Mouse (Mus musculus) stomach, embryonic 16.5 days (tissue): ENCODE measurements around the gene Uba7. TPM values are rescaled to one million over a fixed set of nuclear protein-coding genes. Genes with fewer than 3 reads are reported as not detected.
"Not testable (repeated sequence)": the region's sequence is repeated elsewhere in the genome, so short reads cannot be mapped to it uniquely, and the experiment has no call there.

ENCODE experiments used
- ATAC-seq: fragments of 200-750 bp; cut with Nextera tagmentation; 2 replicates; pipeline ENCODE4 v1.8.0; 2017; ENCODE audit warnings: moderate number of reproducible peaks, moderate TSS enrichment; ENCODE audit not compliant: insufficient read depth, low FRiP score
- H3K27ac ChIP-seq: fragments of 300-500 bp; sonication (generic); 2 replicates; pipeline ENCODE4 v1.5.1; 2014; ENCODE audit warnings: low read length
- H3K27me3 ChIP-seq: fragments of 300-500 bp; sonication (generic); 2 replicates; pipeline ENCODE4 v1.6.1; 2014; ENCODE audit warnings: low read length, control low read depth, mixed read lengths; ENCODE audit not compliant: control insufficient read depth, insufficient read depth
- H3K36me3 ChIP-seq: fragments of 300-500 bp; sonication (generic); 2 replicates; pipeline ENCODE4 v1.6.1; 2014; ENCODE audit warnings: low read length; ENCODE audit not compliant: control insufficient read depth, insufficient read depth
- H3K4me1 ChIP-seq: fragments of 300-500 bp; sonication (generic); 2 replicates; pipeline ENCODE4 v1.6.1; 2014; ENCODE audit warnings: low read length, control low read depth, mixed read lengths; ENCODE audit not compliant: control insufficient read depth, insufficient read depth
- H3K4me2 ChIP-seq: fragments of 300-500 bp; sonication (generic); 2 replicates; pipeline ENCODE4 v1.6.1; 2014; ENCODE audit warnings: low read depth, low read length, mixed read lengths
- H3K4me3 ChIP-seq: fragments of 300-500 bp; sonication (generic); replicated peaks from 2 replicates; pipeline ENCODE4 v1.5.1; 2014; ENCODE audit warnings: mild to moderate bottlenecking, low read length
- H3K9ac ChIP-seq: fragments of 300-500 bp; sonication (generic); 2 replicates; pipeline ENCODE4 v1.6.1; 2014; ENCODE audit warnings: low read length
- H3K9me3 ChIP-seq: fragments of 300-500 bp; sonication (generic); replicated peaks from 2 replicates; pipeline ENCODE4 v1.6.1; 2016; ENCODE audit warnings: low read length, control low read depth; ENCODE audit not compliant: control insufficient read depth
- WGBS: fragments of 180-500 bp; shearing (Covaris S2); extraction: QIAGEN DNeasy Blood & Tissue Kit; methylation state at CpG from one replicate; pipeline ENCODE4 v1.1.7; 2014; 5-methylcytosine and 5-hydroxymethylcytosine counted together
- polyA plus RNA-seq: library from polyadenylated mRNA; unstranded; fragments of >200 nt; fragmentation: Nextera tagmentation; extraction: Ambion mirVana; gene quantifications from 2 replicates; pipeline ENCODE4 v1.2.1, GENCODE M21; 2015

The Uba7 gene
- polyA plus RNA-seq, 1 experiment from 2014 or later = 40.0 TPM

DNA sequence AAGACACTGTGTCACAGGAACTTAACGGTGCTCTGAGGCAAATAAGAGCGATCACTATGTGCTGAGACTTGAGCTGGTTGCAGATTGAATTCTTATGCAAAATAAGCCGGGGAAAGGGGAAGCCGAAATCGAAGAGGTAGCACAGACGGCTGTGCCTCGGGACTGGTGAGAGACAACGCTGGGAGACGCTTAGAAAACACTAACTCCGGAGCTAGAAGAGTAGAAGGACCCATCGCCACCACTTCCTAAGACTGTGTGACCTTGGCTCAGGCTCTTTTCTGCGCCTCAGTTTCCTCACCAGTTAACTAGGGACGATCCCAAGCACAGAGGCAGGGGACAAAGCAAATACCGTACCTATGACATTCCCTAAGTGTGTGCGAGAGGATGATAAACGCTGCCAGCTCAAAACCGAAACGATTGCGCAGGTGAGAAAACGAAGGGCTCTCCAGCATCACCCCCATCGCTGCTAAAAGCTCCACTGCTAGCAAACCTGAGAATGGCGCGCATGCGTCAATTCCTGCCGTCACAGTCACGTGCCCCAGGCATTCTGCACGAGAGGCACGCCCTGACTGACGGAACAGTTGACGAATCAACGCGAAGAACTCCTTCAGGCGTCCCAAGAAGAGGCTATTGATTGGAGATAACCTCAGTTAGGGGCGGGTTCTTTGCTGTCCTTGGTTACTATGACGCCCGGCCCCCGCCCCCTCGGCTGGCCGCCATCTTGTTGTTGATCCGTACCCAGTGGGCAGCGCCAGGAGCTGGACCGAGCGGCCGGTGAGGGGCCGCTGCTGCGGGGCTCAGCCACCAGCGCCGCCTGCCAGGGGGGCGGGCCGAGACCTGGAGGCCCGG lies 26.8 kb downstream of the Uba7 start, which contains the start of gene Ip6k1:
Gene Ip6k1, plus strand, starts transcription at position 580 of the 849 bp plus-strand sequence.
- under 1% methylated on average over 51 of the region's 51 CpGs for WGBS

GRCm38 (mm10) chr9:108002778-108003530 lies 27.6 kb downstream of the Uba7 start:
- Histone ChIP-seq H3K9me3 (no peaks in the 10 kb centered on the region), H3K27ac (peak overlapping the region; percentile 91), H3K9ac (peak overlapping the region; percentile 99), H3K4me2 (peak overlapping the region; percentile 82), H3K36me3 (no peaks in the 10 kb centered on the region), H3K4me3 (peak overlapping the region; percentile 85), H3K27me3 (no peaks in the 10 kb centered on the region), H3K4me1 (peaks cover 11% of the 10 kb centered on the region; the same call in 1 of the 2 replicates)
- peak; percentile 6 for ATAC-seq
- under 1% methylated on average over 50 of the region's 50 CpGs for WGBS

More for the DNA sequence above, 26.8 kb downstream of the Uba7 start, which contains the start of gene Ip6k1:
- peak within 1 kb of the TSS; percentile 92 for H3K4me2 ChIP-seq
- no peaks in the 10 kb centered on the region for H3K36me3 ChIP-seq
- H3K27me3 ChIP-seq = no peaks in the 10 kb centered on the region
- ATAC-seq = peak; percentile 100
- no peaks in the 10 kb centered on the region for H3K9me3 ChIP-seq
- peak within 1 kb of the TSS; percentile 91 for H3K27ac ChIP-seq
- H3K9ac ChIP-seq = peak within 1 kb of the TSS; percentile 99
- peaks cover 11% of the 10 kb centered on the region; the same call in 1 of the 2 replicates for H3K4me1 ChIP-seq
- peak within 1 kb of the TSS; percentile 85 for H3K4me3 ChIP-seq

DNA sequence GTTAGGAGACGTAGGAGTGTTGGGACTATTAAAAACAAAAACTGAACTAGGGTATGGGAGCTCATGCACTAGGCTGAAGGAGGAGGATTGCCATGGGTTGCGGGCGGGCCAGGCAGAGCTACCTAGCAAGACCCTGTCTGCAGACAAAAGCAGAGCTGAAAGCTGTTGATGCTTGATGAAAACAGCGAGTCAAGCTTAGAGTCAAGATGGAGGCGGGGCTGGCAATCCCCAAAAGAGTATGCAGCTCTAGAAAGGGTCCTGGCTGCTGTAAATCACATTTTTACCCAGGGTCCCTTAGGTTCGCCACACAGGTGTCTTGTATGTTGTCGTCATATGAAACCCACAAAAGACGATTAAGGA lies 28.2 kb downstream of the Uba7 start:
- Histone ChIP-seq H3K4me2 (peak overlapping the region; percentile 82), H3K27ac (peak overlapping the region; percentile 91; the same call in 1 of the 2 replicates)
- 12% methylated on average over 8 of the region's 8 CpGs for WGBS

GRCm38 (mm10) chr9:108008041-108008440 lies 32.7 kb downstream of the Uba7 start:
- 79% methylated on average over 5 of the region's 5 CpGs for WGBS
- no peaks in the 10 kb centered on the region for H3K36me3 ChIP-seq
- no peaks in the 10 kb centered on the region for H3K9me3 ChIP-seq
- H3K27me3 ChIP-seq = no peaks in the 10 kb centered on the region
- no peak overlapping the region for H3K27ac ChIP-seq
- peaks cover 11% of the 10 kb centered on the region; the same call in 1 of the 2 replicates for H3K4me1 ChIP-seq
- H3K4me3 ChIP-seq = no peak overlapping the region
- no peak overlapping the region for H3K9ac ChIP-seq
- no peak overlapping the region for H3K4me2 ChIP-seq
- ATAC-seq = no peak

More for the DNA sequence above, 28.2 kb downstream of the Uba7 start:
- no peaks in the 10 kb centered on the region for H3K36me3 ChIP-seq
- H3K4me1 ChIP-seq = peaks cover 11% of the 10 kb centered on the region; the same call in 1 of the 2 replicates
- H3K9ac ChIP-seq = peak overlapping the region; percentile 99
- H3K9me3 ChIP-seq = no peaks in the 10 kb centered on the region
- no peaks in the 10 kb centered on the region for H3K27me3 ChIP-seq
- no peak for ATAC-seq
- peak overlapping the region; percentile 85 for H3K4me3 ChIP-seq

GRCm38 (mm10) chr9:108010385-108010784 lies 35.1 kb downstream of the Uba7 start:
- ATAC-seq = no peak
- H3K4me3 ChIP-seq = no peak overlapping the region
- no peak overlapping the region for H3K9ac ChIP-seq
- no peaks in the 10 kb centered on the region for H3K4me1 ChIP-seq
- H3K9me3 ChIP-seq = no peaks in the 10 kb centered on the region
- no peaks in the 10 kb centered on the region for H3K36me3 ChIP-seq
- H3K4me2 ChIP-seq = no peak overlapping the region
- H3K27me3 ChIP-seq = no peaks in the 10 kb centered on the region
- no peak overlapping the region for H3K27ac ChIP-seq

- not testable (repeated sequence) for H3K27ac ChIP-seq, H3K9me3 ChIP-seq, ATAC-seq, H3K36me3 ChIP-seq, H3K4me2 ChIP-seq, H3K4me3 ChIP-seq, H3K4me1 ChIP-seq, H3K27me3 ChIP-seq, H3K9ac ChIP-seq
- 98% methylated on average over 2 of the region's 2 CpGs for WGBS
These were observed 38.3 kb downstream of the Uba7 start for GRCm38 (mm10) chr9:108013577-108013976.

- ATAC-seq = no peak
- Histone ChIP-seq H3K4me1 (peaks cover 2% of the 10 kb centered on the region; the same call in 1 of the 2 replicates), H3K9ac (no peak overlapping the region), H3K4me2 (no peak overlapping the region), H3K27ac (no peak overlapping the region), H3K27me3 (no peaks in the 10 kb centered on the region), H3K4me3 (no peak overlapping the region), H3K9me3 (no peaks in the 10 kb centered on the region), H3K36me3 (no peaks in the 10 kb centered on the region)
- WGBS = 80% methylated on average over 3 of the region's 3 CpGs
These were observed 41.8 kb downstream of the Uba7 start for GRCm38 (mm10) chr9:108017127-108017526.

DNA sequence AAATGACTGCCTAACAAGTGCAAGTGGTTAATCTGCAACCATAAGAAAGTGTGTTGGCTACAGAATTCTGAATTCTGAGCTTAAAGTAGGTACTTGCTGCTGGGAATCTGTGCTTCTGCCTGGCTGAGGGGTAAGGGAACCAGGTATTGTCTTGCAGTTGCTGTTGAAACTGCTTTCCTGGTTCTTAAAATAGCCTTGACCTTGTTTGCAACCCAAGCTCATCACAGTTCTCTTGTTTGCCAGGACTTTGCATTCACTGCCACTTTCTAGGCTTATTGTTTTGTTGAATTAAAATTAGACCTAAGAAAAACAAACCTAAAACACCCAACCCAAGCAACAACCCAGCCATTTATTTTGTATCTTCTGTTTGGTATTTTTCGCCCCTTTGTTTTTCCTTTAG lies 45.4 kb downstream of the Uba7 start:
- peaks cover 3% of the 10 kb centered on the region; the same call in 1 of the 2 replicates for H3K4me1 ChIP-seq
- ATAC-seq = no peak
- H3K4me2 ChIP-seq = no peak overlapping the region
- peaks cover 11% of the 10 kb centered on the region for H3K36me3 ChIP-seq
- no peaks in the 10 kb centered on the region for H3K27me3 ChIP-seq
- H3K4me3 ChIP-seq = no peak overlapping the region
- WGBS = 88% methylated on average over 1 of the region's 1 CpGs
- no peak overlapping the region; the same call in 1 of the 2 replicates for H3K27ac ChIP-seq
- H3K9ac ChIP-seq = no peak overlapping the region
- no peaks in the 10 kb centered on the region for H3K9me3 ChIP-seq

- H3K9ac ChIP-seq = no peak overlapping the region
- H3K27me3 ChIP-seq = no peaks in the 10 kb centered on the region
- no peaks in the 10 kb centered on the region for H3K9me3 ChIP-seq
- no peak overlapping the region for H3K4me3 ChIP-seq
- no peak overlapping the region for H3K27ac ChIP-seq
- peaks cover 19% of the 10 kb centered on the region for H3K36me3 ChIP-seq
- no peak for ATAC-seq
- peaks cover 3% of the 10 kb centered on the region; the same call in 1 of the 2 replicates for H3K4me1 ChIP-seq
- 86% methylated on average over 3 of the region's 3 CpGs for WGBS
- no peak overlapping the region for H3K4me2 ChIP-seq
These were observed 47.9 kb downstream of the Uba7 start for GRCm38 (mm10) chr9:108023216-108023615.
